Mouse (Mus musculus) heart, postnatal 25 days (tissue): ENCODE measurements at regions not wholly inside any gene's neighbourhood (a gene's known extent, or its start where the extent isn't known, plus 50 kb on each side); places are given as distances from the start of the nearest gene placed in this dataset.

ENCODE experiments used
- DNase-seq: peaks from one replicate; pipeline ENCODE4 v3.0.0; 2022; ENCODE audit warnings: low spot score
- intact Hi-C: fragments of 180-260 bp; cut with DNase I; formaldehyde crosslinking; loops from one replicate; pipeline ENCODE4 v1.15.1; 2025

DNA sequence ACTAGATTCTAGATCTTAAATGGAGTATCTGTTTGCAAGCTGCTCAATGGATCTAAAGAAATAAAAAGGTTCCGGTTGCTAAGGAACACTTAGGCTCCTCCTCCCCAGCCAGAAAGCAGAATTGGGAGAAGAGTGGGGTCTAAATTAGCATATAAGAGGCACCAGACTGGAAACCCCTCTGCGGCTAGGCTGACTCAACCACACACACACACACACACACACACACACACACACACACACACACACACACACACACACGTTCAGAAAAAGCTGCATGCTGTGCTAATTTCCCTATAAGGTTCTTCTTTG lies 83.6 kb upstream of the Ptprk start:
- no peak for DNase-seq
- intact Hi-C loops = no loop called here

DNA sequence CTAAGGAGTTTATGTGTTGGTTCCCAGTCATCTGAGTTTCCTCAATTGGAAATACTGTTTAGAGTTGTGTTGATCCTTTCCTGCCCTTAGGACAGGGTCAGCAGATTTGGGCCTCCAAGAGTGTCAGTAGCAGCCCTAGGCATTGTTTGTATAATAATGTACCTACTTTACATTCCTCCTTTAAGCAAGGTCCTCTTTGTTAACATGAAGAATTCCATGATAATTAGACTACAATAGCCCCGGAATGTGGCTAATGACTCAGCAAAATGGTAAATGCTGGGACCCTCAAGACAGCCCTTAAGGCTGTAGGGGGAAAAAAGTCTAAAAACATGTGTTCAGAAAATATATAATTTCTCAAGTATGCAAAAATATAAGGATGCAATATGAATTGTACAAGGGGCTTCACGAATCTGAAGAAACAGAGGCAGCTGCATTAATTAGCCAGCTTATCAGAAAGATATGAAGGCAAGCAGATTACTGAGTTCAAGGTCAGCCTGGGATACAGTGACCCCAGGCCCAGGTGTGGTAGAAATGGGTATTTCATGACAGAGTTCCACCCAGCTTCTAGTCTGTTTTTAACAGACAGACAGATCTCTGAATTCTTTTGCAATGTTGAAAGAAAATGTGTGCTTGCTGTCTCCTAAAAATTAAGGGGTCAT lies 80.1 kb upstream of the Ptprk start:
- intact Hi-C loops = no loop called here
- no peak for DNase-seq

DNA sequence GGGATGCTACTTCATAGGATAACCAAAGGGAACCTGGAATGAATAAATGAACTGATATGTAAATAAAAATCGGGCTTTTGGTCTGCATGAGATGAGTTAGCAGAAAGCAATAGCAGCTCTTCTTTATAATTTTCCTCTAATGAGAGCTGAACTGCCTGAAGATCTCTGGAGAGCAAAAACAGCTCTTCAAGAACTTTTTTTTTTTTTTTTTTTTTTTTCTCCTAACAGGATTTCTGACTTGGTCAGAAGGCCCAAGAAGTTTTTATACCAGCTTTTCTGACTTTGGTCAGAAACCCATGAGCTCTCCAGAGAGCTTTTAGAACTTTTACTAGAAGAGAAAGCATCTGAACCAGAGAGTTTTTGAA lies 79.6 kb upstream of the Ptprk start:
- DNase-seq = no peak
- intact Hi-C loops = no loop called here

DNA sequence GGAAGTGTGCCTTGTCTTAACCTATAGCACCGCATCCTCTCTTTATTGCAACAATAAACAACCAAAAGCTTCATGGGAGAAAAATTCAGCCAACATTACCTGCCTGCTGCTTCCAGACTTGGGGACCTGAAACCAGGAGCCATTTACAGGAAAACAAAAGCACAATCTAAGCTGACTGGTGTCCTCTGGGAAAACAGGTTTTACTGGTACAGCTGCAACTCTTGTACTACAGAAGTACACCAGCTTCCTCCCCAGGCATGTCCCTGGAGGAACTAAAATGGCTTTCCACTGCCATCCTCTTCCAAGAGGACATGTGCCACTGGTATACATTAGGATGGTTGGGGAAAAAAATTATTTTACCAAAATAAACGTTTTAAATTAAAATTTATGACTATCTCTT lies 63.9 kb upstream of the Ptprk start:
- DNase-seq = no peak
- intact Hi-C loops = no loop called here

DNA sequence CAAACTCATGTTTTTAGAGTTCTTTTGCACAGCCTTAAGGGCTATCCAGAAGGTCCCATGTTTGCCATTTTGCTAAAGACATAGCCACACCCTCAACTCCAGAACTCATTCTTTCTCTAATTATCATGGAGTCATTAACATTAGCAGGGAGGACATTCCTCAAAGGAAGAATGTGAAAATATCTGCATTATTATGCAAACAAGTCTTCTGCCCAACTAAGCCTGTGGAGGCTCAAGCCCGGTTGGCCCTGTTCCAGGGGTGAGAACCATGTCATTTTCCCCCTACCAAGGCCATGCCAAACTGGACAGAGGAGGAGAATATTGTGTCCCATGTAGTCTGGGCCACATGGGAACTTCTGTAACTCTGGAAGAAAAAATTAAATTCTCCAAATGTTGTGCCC lies 62.5 kb upstream of the Ptprk start:
- no peak for DNase-seq
- intact Hi-C loops = no loop called here

DNA sequence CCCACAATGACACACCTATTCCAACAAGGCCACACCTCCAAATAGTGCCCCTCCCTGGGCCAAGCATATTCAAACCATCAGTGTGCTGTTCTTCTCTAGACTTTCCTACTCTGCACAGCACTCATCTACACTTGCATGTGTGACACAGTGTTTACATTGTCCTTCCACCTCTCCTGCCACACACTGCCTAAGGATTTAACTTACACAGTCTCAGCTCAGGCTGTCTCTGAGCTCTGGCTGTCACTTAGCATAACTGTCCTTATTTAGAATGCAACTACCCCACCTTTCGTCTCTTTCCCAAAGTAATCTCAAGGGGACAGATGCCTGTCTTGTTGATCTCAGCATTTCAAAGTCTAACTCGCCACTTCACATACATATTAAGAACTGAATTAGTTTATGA lies 61.2 kb upstream of the Ptprk start:
- intact Hi-C loops = no loop called here
- no peak for DNase-seq

DNA sequence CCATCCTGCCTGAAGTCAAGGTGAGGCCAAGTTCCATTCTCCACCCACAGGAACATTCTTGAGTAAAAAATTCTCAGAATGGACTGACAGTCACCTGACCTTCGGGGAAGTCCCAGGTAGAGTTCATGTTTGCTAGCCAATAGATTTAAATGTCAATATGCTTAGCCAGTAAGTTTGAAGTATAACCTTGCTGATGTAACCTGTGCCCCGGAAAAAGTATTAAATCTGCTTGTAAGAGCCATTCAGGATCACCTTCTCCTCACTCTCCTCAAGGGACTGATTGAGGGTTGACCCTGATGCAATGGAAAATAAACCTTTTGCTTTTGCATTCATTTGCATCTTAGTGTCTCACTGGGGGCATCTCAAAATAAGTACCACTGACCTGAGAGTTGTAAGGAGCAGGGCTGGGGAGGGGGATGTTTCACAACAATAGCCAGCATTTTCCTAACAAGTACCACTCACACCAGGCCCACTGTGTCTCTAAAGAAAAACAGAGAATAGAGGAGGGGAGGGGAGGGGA lies 60.3 kb upstream of the Ptprk start:
- intact Hi-C loops = no loop called here
- no peak for DNase-seq
